Mouse (Mus musculus): ENCODE data around the gene Eri2.

- no peak for TF ChIP-seq CTCF (IDR thresholded peaks at IDR 0.05; ENCODE audit: extremely low read depth, insufficient read depth, low read length)
- no peak for TF ChIP-seq POLR2A (IDR thresholded peaks at IDR 0.05; ENCODE audit: extremely low read depth, insufficient read depth, low read length)
Measured at GRCm38 (mm10) chr7:119749942-119750341, 43.9 kb downstream of the Eri2 start.

Data from cortical plate, adult 2 months (tissue).